Mouse (Mus musculus): ENCODE data around the gene Sik1.

Sik1 gene

GRCm38 (mm10) chr17:31831097-31831865 lies 24.3 kb downstream of the Sik1 start:
- DNase-seq: no peak

GRCm38 (mm10) chr17:31830506-31831075 lies 25.0 kb downstream of the Sik1 start:
- no peak for DNase-seq

DNA sequence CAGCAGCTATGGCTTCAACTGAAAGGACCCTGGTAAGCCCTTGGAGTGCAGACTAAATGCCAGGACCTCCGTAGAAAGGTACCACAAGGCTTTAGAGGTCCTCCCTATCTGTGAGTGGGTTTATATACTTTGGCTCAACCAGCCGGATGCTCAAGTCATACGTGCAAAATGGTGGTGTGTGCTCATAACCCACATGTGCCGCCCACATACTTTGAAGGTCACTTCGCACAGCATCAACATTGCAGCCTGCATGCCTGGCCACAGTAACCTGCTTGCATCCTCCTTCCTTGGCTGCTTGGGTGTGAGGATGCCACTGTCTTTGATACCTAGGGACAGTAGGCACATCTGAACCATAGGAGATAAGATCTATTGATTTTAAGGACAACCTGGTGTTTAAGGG lies 26.7 kb downstream of the Sik1 start:
- DNase-seq: no peak

GRCm38 (mm10) chr17:31828118-31828517 lies 27.5 kb downstream of the Sik1 start:
- DNase-seq: no peak

DNA sequence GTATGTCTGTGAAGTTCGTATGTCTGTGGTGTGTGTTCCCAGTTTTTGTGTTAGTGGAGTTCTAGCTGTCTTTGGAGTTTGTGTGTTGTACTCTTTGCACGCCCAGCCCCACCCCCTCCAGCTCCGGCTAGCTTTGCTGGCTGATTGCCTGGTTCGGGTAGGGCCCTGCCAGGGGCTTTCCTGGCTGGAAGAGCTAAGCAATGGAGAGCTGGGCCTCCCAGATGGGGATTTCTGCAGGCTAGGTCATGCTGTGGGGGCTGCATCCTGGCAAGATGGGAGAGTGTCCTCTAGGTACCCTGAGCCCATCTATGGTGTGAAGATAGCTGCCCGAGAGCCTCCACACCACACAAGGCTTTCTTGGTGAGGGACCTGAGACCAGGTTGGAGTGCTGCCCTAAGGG lies 28.4 kb downstream of the Sik1 start:
- DNase-seq: peak; percentile 48

DNA sequence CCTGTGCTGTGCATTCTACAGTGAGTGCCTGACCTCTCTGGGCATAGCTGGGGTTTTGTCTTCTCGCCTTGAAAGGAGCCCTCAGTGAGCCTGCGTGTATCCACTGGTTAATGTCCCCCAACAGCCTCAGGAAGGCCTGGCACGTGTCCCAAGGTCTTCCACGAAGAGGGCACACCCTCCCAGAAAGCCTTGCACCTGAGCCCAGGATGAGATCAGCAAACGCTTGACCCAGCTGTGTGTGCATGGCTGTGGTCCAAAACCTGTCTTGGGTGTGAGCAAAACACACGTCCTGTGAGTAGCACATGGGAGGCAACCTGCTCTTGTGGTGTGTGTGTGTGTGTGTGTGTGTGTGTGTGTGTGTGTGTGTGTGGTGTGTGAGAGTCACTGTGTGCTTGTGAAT lies 28.9 kb downstream of the Sik1 start:
- no peak for DNase-seq

GRCm38 (mm10) chr17:31825678-31826077 lies 29.9 kb downstream of the Sik1 start:
- no peak for DNase-seq

GRCm38 (mm10) chr17:31824812-31825211 lies 30.8 kb downstream of the Sik1 start:
- DNase-seq: no peak

- peak; percentile 49 for DNase-seq
These were observed 34.3 kb downstream of the Sik1 start for GRCm38 (mm10) chr17:31821136-31821933.

DNA sequence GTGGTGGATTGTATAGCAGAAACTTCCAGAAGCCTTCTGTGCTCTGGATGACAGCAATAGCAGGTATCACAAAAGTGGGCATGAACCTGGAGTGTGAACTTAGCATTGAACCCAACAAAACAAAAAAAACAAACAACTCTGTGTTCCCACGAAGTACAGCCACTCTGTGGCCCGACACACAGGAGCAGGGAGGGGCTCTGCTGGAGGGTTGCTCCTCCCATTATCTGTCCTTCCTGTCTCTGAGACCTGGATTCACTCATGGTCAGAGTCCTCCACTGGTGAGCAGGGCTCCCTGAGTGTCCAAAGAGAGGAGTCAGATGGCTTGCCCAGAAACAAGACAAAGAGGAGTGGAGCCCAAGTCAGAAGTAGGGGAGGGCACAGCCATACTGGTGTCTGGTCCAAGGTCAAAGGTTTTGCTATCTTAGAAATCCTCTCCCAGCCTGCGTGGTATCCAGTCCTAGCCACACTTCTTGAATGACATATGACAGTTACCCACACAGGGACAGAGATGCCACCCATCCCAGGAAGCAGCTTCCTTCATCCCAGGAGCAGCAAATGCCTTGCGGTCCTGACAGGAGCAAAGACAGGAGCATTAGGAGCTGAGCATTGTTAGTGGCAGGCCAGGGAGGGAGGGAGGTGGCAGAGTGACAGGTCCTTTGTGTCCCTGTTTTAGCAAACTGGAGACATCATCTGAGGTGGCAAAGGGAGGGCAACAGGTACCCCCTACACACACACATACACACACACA lies 35.3 kb downstream of the Sik1 start:
- no peak for DNase-seq

DNA sequence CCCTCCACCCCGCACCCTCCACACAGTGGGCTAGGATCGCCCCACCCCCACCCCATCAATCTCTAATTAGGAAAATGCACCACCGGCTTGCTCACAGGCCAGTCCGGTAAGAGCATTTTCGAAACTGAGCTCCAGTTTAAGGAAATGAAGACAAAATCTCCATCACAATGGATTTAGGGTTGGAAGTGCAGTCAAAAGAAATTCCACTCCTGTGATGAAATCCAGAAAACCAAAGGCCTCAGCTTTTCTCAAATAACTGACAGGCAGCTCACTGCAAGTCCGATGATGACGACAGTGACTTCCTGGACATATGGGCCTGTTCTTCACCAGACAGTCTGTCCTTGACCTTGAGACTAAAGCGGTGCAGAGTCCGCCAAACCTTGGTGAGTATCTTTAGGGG lies 36.2 kb downstream of the Sik1 start:
- no peak for DNase-seq

GRCm38 (mm10) chr17:31817815-31818214 lies 37.8 kb downstream of the Sik1 start:
- DNase-seq: no peak

GRCm38 (mm10) chr17:31817203-31817602 lies 38.4 kb downstream of the Sik1 start:
- peak; percentile 82 for DNase-seq

- no peak for DNase-seq
These were observed 40.8 kb downstream of the Sik1 start for GRCm38 (mm10) chr17:31814848-31815247.

DNA sequence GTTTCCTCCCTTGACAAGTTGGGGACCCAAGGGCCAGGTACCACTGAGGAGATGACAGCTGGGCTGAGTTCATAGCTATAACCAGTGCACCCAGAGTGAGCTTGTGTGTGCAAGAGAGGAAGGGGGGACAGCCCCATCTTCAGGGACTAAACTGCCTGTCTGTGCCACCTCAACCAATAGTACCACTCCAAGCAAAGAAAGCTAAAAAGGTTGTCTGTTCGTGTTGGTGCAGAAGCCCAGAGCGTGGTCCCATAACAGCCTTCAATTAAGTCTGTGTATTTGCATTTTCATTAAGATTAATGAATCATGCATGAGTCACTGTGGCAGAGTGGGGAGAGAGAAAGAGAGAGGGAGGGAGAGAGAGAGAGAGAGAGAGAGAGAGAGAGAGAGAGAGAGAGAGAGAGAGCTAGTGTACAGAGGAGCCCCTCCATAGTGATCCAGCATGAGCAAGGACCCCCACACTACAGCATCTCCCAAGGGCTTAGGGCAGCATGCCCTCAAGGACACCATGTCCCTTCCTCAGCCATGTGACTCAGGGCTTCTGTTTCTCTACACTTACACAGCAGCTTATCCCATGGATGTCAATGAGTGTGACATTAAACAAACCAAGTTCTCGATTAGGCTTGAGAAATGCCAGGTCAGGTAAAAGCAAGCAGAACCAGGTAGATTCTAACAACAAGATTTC lies 41.5 kb downstream of the Sik1 start:
- DNase-seq: no peak

GRCm38 (mm10) chr17:31811333-31811732 lies 44.3 kb downstream of the Sik1 start:
- DNase-seq: no peak

GRCm38 (mm10) chr17:31809894-31810293 lies 45.7 kb downstream of the Sik1 start:
- peak; percentile 74 for DNase-seq

- DNase-seq: no peak
These were observed 46.5 kb downstream of the Sik1 start for GRCm38 (mm10) chr17:31809136-31809535.

GRCm38 (mm10) chr17:31808082-31808875 lies 47.3 kb downstream of the Sik1 start:
- no peak for DNase-seq

- no peak for DNase-seq
These were observed 49.1 kb downstream of the Sik1 start for GRCm38 (mm10) chr17:31806496-31806895.

GRCm38 (mm10) chr17:31806025-31806424 lies 49.6 kb downstream of the Sik1 start:
- no peak for DNase-seq

- no peak for DNase-seq
These were observed 50.0 kb downstream of the Sik1 start for GRCm38 (mm10) chr17:31805585-31805984.

All from retina, postnatal 1 day (tissue).